Mouse (Mus musculus): Measurements from ENCODE around the gene Mc3r. TPM values are rescaled to one million over a fixed set of nuclear protein-coding genes. Genes with fewer than 3 reads are reported as not detected.

The Mc3r gene
- polyA plus RNA-seq, 1 experiment from 2014 or later, result 0.64 TPM

DNA sequence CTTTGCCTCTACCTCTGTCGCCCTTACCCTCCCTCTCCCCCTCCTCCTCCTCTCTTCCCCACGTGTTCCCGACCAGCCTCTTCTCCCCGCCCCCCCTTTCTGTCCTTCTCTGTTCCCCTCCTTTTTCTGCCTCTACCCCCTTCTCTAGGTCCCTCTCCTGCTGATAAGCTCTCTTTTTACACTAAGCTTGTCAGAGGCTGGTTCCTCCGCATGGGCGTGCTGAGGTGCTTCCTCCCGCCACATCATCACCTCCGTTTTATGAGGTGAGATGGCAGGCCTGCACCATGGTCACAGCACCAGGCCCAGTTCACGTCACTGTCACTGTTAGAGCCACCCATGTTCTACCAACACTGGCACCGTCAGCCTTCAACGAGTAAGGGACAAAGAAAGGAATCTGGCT is 40.7 kb downstream of the Mc3r start:
- Histone ChIP-seq H3K4me3 (ENCODE audit: low read depth, low read length) (no peak overlapping the region), H3K9me3 (replicated peaks; ENCODE audit: control insufficient read depth, low read length, poor library complexity, severe bottlenecking) (no peaks in the 10 kb centered on the region), H3K4me1 (ENCODE audit: control insufficient read depth, insufficient read depth, low read length) (peaks cover 7% of the 10 kb centered on the region), H3K9ac (ENCODE audit: low read depth, low read length) (no peak overlapping the region), H3K27me3 (ENCODE audit: control insufficient read depth, insufficient read depth, low read depth, low read length) (no peaks in the 10 kb centered on the region), H3K4me2 (ENCODE audit: low read length) (no peak overlapping the region), H3K36me3 (ENCODE audit: control insufficient read depth, insufficient read depth, low read length) (no peaks in the 10 kb centered on the region), H3K27ac (ENCODE audit: low read length) (no peak overlapping the region)
- 36% methylated on average over 10 of the region's 11 CpGs for WGBS
- ATAC-seq, result no peak

DNA sequence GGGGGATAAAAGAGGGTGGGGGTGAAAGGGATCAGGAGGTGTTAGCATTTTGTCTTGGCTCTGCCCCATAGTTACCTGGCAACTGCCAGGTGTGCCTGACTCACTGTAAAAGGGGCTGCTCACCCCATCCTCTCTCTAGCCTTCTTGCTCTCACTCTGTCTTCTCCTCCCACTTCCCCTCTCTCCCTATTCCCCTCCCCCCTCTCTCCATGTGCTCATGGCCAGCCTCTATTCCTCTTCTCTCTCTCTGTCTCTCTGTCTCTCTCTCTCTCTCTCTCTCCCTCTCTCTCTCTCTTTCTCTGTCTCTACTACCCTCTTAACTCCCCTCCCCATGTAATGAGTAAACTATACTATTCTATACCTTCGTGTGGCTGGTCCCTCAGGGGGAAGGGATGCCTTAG is 41.3 kb downstream of the Mc3r start:
- H3K27me3 ChIP-seq (ENCODE audit: control insufficient read depth, insufficient read depth, low read depth, low read length), result no peaks in the 10 kb centered on the region
- no peaks in the 10 kb centered on the region for H3K36me3 ChIP-seq (ENCODE audit: control insufficient read depth, insufficient read depth, low read length)
- no peak overlapping the region for H3K9ac ChIP-seq (ENCODE audit: low read depth, low read length)
- no peaks in the 10 kb centered on the region for H3K9me3 ChIP-seq (replicated peaks; ENCODE audit: control insufficient read depth, low read length, poor library complexity, severe bottlenecking)
- no peak for ATAC-seq
- H3K27ac ChIP-seq (ENCODE audit: low read length), result no peak overlapping the region
- no peak overlapping the region for H3K4me2 ChIP-seq (ENCODE audit: low read length)
- H3K4me3 ChIP-seq (ENCODE audit: low read depth, low read length), result no peak overlapping the region
- 29% methylated on average over 1 of the region's 1 CpGs for WGBS
- peaks cover 7% of the 10 kb centered on the region for H3K4me1 ChIP-seq (ENCODE audit: control insufficient read depth, insufficient read depth, low read length)

DNA sequence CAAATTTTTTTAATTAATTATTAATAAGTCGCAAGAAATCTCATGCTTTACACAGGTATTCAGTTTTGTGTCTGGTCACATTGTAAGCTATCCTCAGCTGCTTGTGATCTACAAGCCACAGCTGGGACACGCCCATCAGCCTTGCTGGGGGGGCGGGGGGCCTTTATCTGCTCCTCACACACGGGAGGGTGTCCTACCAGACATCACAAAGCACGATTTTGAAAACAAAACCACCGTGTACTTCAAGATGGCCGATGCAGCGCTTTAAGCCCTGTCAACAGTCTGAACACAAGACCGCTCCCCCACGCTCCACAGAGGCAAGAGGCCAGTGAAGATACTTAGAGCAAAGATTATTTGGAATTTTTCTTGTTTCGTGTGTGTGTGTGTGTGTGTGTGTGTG is 42.2 kb downstream of the Mc3r start:
- Histone ChIP-seq H3K4me2 (ENCODE audit: low read length) (no peak overlapping the region), H3K27me3 (ENCODE audit: control insufficient read depth, insufficient read depth, low read depth, low read length) (no peaks in the 10 kb centered on the region), H3K9me3 (replicated peaks; ENCODE audit: control insufficient read depth, low read length, poor library complexity, severe bottlenecking) (no peaks in the 10 kb centered on the region), H3K4me3 (ENCODE audit: low read depth, low read length) (no peak overlapping the region), H3K9ac (ENCODE audit: low read depth, low read length) (no peak overlapping the region), H3K36me3 (ENCODE audit: control insufficient read depth, insufficient read depth, low read length) (no peaks in the 10 kb centered on the region), H3K4me1 (ENCODE audit: control insufficient read depth, insufficient read depth, low read length) (peaks cover 7% of the 10 kb centered on the region), H3K27ac (ENCODE audit: low read length) (no peak overlapping the region)
- no peak for ATAC-seq
- WGBS, result 83% methylated on average over 11 of the region's 11 CpGs

- Histone ChIP-seq H3K4me3 (ENCODE audit: low read depth, low read length) (no peak overlapping the region), H3K9me3 (replicated peaks; ENCODE audit: control insufficient read depth, low read length, poor library complexity, severe bottlenecking) (no peaks in the 10 kb centered on the region), H3K27me3 (ENCODE audit: control insufficient read depth, insufficient read depth, low read depth, low read length) (no peaks in the 10 kb centered on the region), H3K9ac (ENCODE audit: low read depth, low read length) (no peak overlapping the region), H3K4me1 (ENCODE audit: control insufficient read depth, insufficient read depth, low read length) (peaks cover 7% of the 10 kb centered on the region), H3K4me2 (ENCODE audit: low read length) (no peak overlapping the region), H3K36me3 (ENCODE audit: control insufficient read depth, insufficient read depth, low read length) (no peaks in the 10 kb centered on the region), H3K27ac (ENCODE audit: low read length) (no peak overlapping the region)
- no peak for ATAC-seq
- 92% methylated on average over 7 of the region's 7 CpGs for WGBS
These were observed 42.7 kb downstream of the Mc3r start for GRCm38 (mm10) chr2:172291025-172291424.

DNA sequence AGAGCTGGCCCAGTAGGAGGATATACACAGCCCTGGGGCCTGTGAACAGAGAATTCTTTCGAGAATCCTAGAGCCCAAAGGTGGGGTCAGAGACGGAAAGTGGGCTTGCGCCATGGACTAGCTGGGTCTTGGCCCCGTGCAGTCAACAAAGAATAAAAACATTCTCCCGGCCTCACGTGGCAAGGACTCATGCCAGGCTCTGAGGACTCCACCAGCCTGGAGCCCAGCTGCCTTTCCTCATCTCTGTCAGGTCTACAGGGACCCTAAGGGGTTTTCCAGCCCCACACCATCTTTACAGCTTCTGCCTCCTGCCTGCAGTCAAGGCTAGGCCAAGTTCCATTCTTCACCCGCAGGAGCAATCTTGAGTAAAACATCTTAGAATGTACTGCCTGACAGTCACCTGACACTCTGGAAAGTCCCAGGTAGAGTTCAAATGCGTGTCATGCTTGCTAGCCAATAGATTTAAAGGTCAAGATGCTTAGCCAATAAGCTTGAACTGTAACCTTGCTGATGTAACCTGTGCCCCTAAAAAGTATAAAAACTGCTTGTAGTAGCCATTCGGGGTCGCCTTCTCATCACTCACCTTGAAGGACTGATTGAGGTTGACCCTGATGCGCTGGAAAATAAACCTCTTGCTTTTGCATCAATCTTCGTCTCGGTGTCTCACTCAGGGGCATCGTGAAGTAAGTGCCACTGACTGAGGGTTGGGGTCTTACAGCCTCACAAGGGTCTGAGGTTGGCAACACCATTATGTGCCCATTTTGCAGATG is 43.6 kb downstream of the Mc3r start:
- ATAC-seq, result no peak
- H3K4me2 ChIP-seq (ENCODE audit: low read length), result no peak overlapping the region
- H3K9ac ChIP-seq (ENCODE audit: low read depth, low read length), result no peak overlapping the region
- H3K4me1 ChIP-seq (ENCODE audit: control insufficient read depth, insufficient read depth, low read length), result peaks cover 7% of the 10 kb centered on the region
- H3K9me3 ChIP-seq (replicated peaks; ENCODE audit: control insufficient read depth, low read length, poor library complexity, severe bottlenecking), result no peaks in the 10 kb centered on the region
- no peak overlapping the region for H3K27ac ChIP-seq (ENCODE audit: low read length)
- H3K36me3 ChIP-seq (ENCODE audit: control insufficient read depth, insufficient read depth, low read length), result no peaks in the 10 kb centered on the region
- no peak overlapping the region for H3K4me3 ChIP-seq (ENCODE audit: low read depth, low read length)
- 93% methylated on average over 14 of the region's 14 CpGs for WGBS
- no peaks in the 10 kb centered on the region for H3K27me3 ChIP-seq (ENCODE audit: control insufficient read depth, insufficient read depth, low read depth, low read length)

DNA sequence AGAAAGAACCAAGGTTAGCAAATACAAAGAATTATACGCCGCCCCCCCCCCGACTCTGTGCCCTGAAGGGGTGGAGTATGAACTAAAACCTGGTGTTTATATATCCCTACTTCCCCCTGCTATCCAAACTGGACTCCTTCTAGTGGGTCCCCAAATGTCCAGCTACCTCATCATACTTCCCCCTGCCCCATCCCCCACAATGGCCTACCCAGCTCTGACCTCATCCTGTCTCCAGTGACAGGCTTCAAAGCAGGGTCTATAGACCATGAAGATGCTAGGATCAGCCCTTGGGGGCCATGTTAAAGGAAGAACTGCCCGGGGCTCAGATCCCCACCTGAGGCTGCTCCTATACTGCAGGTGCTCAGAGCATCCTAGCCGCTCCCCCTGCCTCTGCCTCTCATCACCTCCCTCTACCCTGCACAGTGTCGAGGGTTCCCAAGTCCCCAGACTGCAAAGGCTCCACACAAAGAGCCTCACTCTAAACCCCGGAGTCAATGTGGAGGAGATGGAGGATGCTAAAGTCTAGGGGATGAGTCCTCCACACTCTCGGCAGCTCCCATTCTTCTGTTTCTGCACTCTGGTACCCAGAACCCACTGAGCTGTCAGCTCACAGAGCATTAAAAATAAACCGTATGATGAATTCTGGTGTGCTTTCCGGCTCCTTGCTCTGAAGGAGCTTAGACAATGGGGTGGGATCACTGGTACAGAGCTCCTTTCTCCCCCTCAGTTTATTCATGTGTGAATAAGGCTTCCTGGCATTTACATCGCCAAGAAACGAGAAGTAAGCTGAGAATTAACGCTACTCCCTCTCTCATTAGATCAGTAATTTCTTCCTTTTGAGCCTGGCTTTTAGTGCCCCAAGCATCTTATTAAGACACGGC is 44.5 kb downstream of the Mc3r start:
- 39% methylated on average over 14 of the region's 14 CpGs for WGBS

DNA sequence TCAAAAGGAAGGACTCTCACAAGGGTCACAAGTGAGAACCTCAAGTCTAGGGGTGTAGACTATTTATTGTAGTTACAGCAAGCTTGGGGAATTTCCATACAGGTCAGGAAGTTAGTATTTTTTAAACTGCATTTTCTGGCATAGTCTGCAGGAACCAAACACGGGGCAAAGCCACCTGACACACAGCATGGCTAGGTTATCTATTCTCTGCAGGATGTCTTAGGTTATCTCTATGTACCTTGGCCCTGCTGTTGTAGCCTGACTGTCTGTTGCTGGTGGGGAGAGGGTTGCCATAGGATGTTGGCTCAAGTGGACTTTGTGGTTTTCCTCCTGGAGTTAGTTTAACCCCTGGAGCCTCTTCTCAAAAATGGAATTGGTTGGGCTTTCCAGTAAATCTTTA is 49.8 kb downstream of the Mc3r start:
- Histone ChIP-seq H3K9ac (ENCODE audit: low read depth, low read length) (no peak overlapping the region), H3K9me3 (replicated peaks; ENCODE audit: control insufficient read depth, low read length, poor library complexity, severe bottlenecking) (no peaks in the 10 kb centered on the region), H3K27me3 (ENCODE audit: control insufficient read depth, insufficient read depth, low read depth, low read length) (no peaks in the 10 kb centered on the region), H3K27ac (ENCODE audit: low read length) (no peak overlapping the region), H3K4me3 (ENCODE audit: low read depth, low read length) (no peak overlapping the region), H3K4me2 (ENCODE audit: low read length) (no peak overlapping the region), H3K4me1 (ENCODE audit: control insufficient read depth, insufficient read depth, low read length) (peaks cover 4% of the 10 kb centered on the region), H3K36me3 (ENCODE audit: control insufficient read depth, insufficient read depth, low read length) (no peaks in the 10 kb centered on the region)
- ATAC-seq, result no peak
- WGBS, result 70% methylated on average over 1 of the region's 1 CpGs

More for the DNA sequence above, 44.5 kb downstream of the Mc3r start:
- Histone ChIP-seq H3K36me3 (ENCODE audit: control insufficient read depth, insufficient read depth, low read length) (no peaks in the 10 kb centered on the region), H3K9ac (ENCODE audit: low read depth, low read length) (no peak overlapping the region), H3K4me2 (ENCODE audit: low read length) (0 out of 2 replicates have a peak overlapping the region, but pooled peaks have one; percentile 5), H3K4me3 (ENCODE audit: low read depth, low read length) (no peak overlapping the region), H3K9me3 (replicated peaks; ENCODE audit: control insufficient read depth, low read length, poor library complexity, severe bottlenecking) (no peaks in the 10 kb centered on the region), H3K4me1 (ENCODE audit: control insufficient read depth, insufficient read depth, low read length) (peaks cover 7% of the 10 kb centered on the region), H3K27ac (ENCODE audit: low read length) (peak overlapping the region; percentile 72), H3K27me3 (ENCODE audit: control insufficient read depth, insufficient read depth, low read depth, low read length) (no peaks in the 10 kb centered on the region)
- ATAC-seq, result no peak

- ATAC-seq, result no peak
These were observed 50.2 kb downstream of the Mc3r start for GRCm38 (mm10) chr2:172298542-172298941.

More at GRCm38 (mm10) chr2:172298542-172298941, 50.2 kb downstream of the Mc3r start:
- Histone ChIP-seq H3K4me3 (ENCODE audit: low read depth, low read length) (no peak overlapping the region), H3K27ac (ENCODE audit: low read length) (no peak overlapping the region), H3K36me3 (ENCODE audit: control insufficient read depth, insufficient read depth, low read length) (no peaks in the 10 kb centered on the region), H3K9ac (ENCODE audit: low read depth, low read length) (no peak overlapping the region), H3K27me3 (ENCODE audit: control insufficient read depth, insufficient read depth, low read depth, low read length) (no peaks in the 10 kb centered on the region), H3K4me2 (ENCODE audit: low read length) (no peak overlapping the region), H3K4me1 (ENCODE audit: control insufficient read depth, insufficient read depth, low read length) (peaks cover 3% of the 10 kb centered on the region), H3K9me3 (replicated peaks; ENCODE audit: control insufficient read depth, low read length, poor library complexity, severe bottlenecking) (no peaks in the 10 kb centered on the region)
- WGBS, result 45% methylated on average over 1 of the region's 1 CpGs

Measured in midbrain, embryonic 16.5 days (tissue).